Mouse (Mus musculus): ENCODE measurements around the gene Papss2.

The Papss2 gene

GRCm38 (mm10) chr19:32710288-32710687 lies 114.7 kb downstream of the Papss2 start:
- DNase-seq (ENCODE audit: low read depth, low spot score), result no peak

GRCm38 (mm10) chr19:32711761-32712541 lies 116.4 kb downstream of the Papss2 start:
- peak; percentile 78 for DNase-seq (ENCODE audit: low read depth, low spot score)

- DNase-seq (ENCODE audit: low read depth, low spot score), result peak; percentile 70
These were observed 117.0 kb downstream of the Papss2 start for GRCm38 (mm10) chr19:32712588-32713042.

DNA sequence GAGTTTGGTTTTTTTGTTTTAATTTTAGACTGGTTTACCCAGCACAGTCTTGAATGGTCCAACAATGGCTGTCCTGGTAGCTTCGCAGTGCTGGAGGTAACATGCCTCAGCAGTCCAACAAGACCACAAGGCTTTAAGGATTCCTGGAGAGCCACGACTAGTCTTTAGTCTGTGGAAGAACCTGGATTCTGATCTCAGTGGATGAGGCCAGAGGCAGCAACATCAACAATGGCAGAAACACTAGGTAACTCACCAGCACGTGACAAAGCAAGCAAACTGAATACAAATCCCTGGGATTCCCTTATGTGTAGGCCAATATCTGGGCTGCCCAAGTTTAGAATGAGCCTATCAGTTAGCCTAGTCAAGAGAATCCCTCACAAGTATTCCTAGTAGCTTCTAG lies 117.9 kb downstream of the Papss2 start:
- no peak for DNase-seq (ENCODE audit: low read depth, low spot score)

GRCm38 (mm10) chr19:32715201-32715600 lies 119.6 kb downstream of the Papss2 start:
- DNase-seq (ENCODE audit: low read depth, low spot score), result peak; percentile 60

GRCm38 (mm10) chr19:32715681-32716080 lies 120.1 kb downstream of the Papss2 start:
- DNase-seq (ENCODE audit: low read depth, low spot score), result no peak
